In genomic region chr2:166905711-166906522, GRCm38 (mm10) we compare ENCODE assay signal across 8 mouse cellular contexts. TPM values are rescaled to one million over a fixed set of nuclear protein-coding genes. Genes with fewer than 3 reads are reported as not detected.
DNase-seq lines count a peak whose midpoint lies in the region; ATAC-seq lines count a peak whose summit lies in the region.

TSS of gene Cse1l (plus strand) at chr2:166906040.

- under 1% methylated on average over 71 of the region's 80 CpGs for WGBS in forebrain, embryonic 14.5 days
- under 1% methylated on average over 80 of the region's 80 CpGs for WGBS in neural tube, embryonic 15.5 days

- no peaks in the 10 kb centered on the region for H3K9me3 ChIP-seq in forebrain, embryonic 14.5 days (replicated peaks; ENCODE audit: control insufficient read depth, low read length)
- H3K9me3 ChIP-seq in neural tube, embryonic 15.5 days (replicated peaks) = no peaks in the 10 kb centered on the region

- intact Hi-C loops in heart, postnatal 14 days (cut with DNase I) = no loop called here

- peak within 1 kb of the TSS; percentile 98 for H3K27ac ChIP-seq in forebrain, embryonic 14.5 days (ENCODE audit: low read depth, low read length)
- peak within 1 kb of the TSS; percentile 98 for H3K27ac ChIP-seq in neural tube, embryonic 15.5 days (replicated peaks)

- H3K4me2 ChIP-seq in forebrain, embryonic 14.5 days (ENCODE audit: low read length) = peak within 1 kb of the TSS; percentile 94
- H3K4me2 ChIP-seq in neural tube, embryonic 15.5 days = peak within 1 kb of the TSS; percentile 91

- H3K4me3 ChIP-seq in forebrain, embryonic 14.5 days (ENCODE audit: low read depth, low read length) = peak within 1 kb of the TSS; percentile 78
- peak within 1 kb of the TSS; percentile 86 for H3K4me3 ChIP-seq in neural tube, embryonic 15.5 days (replicated peaks)

- no peaks in the 10 kb centered on the region for H3K27me3 ChIP-seq in forebrain, embryonic 14.5 days (replicated peaks; ENCODE audit: control insufficient read depth, insufficient read depth, low read length)
- H3K27me3 ChIP-seq in neural tube, embryonic 15.5 days (replicated peaks) = no peaks in the 10 kb centered on the region

- ATAC-seq in forebrain, embryonic 14.5 days = peak; percentile 97
- peak; percentile 97 for ATAC-seq in neural tube, embryonic 15.5 days (ENCODE audit: low FRiP score)

- H3K36me3 ChIP-seq in forebrain, embryonic 14.5 days (ENCODE audit: control insufficient read depth, insufficient read depth, low read length) = no peaks in the 10 kb centered on the region
- no peaks in the 10 kb centered on the region for H3K36me3 ChIP-seq in neural tube, embryonic 15.5 days

- DNase-seq in ES-CJ7 (ENCODE audit: low read depth, low spot score) = peak; percentile 97
- DNase-seq in cerebellum, adult 11 months = peak; percentile 98
- DNase-seq in forebrain, embryonic 14.5 days (ENCODE audit: low spot score) = peak; percentile 99
- peak; percentile 98 for DNase-seq in heart, postnatal 14 days
- peak; percentile 98 for DNase-seq in layer of hippocampus, adult 11-12 months (ENCODE audit: low spot score)
- peak; percentile 95 to 96 for DNase-seq in lung, adult 18-20 months
- peak; percentile 97 for DNase-seq in testis, postnatal 14 days (ENCODE audit: low spot score)

- peak within 1 kb of the TSS; percentile 85 for H3K9ac ChIP-seq in forebrain, embryonic 14.5 days (ENCODE audit: low read length)
- H3K9ac ChIP-seq in neural tube, embryonic 15.5 days (replicated peaks) = peak within 1 kb of the TSS; percentile 93

- H3K4me1 ChIP-seq in forebrain, embryonic 14.5 days (ENCODE audit: control insufficient read depth, insufficient read depth, low read length) = peaks cover 10% of the 10 kb centered on the region
- peaks cover 19% of the 10 kb centered on the region for H3K4me1 ChIP-seq in neural tube, embryonic 15.5 days

RNA-seq across cellular contexts. Expression of gene Cse1l, which starts in this region (rescaled TPM):
- polyA plus RNA-seq in forebrain, embryonic 14.5 days (2014; fragmentation: Nextera tagmentation; extraction: Ambion mirVana) = 137 and 138 TPM in 2 replicates
- 10 to 100 TPM; 43.2 to 44.3 TPM for total RNA-seq in heart, postnatal 14 days (2021)
- 85.9 and 94.2 TPM in 2 replicates for polyA plus RNA-seq in neural tube, embryonic 15.5 days (2015; fragmentation: Nextera tagmentation; extraction: Ambion mirVana)

Comparison
In these comparisons a context has a peak if more than half of its experiments do, and no peak if none do; other contexts are left out.
1. Peak in every context shown above with its lines: DNase-seq, ATAC-seq, H3K4me3 ChIP-seq and H3K27ac ChIP-seq.